Mouse (Mus musculus) testis, adult 2 months (tissue): ENCODE results near the gene Il6ra. TPM values are rescaled to one million over a fixed set of nuclear protein-coding genes. Genes with fewer than 3 reads are reported as not detected.

Experiments used
- H3K27ac ChIP-seq: fragments of 200-500 bp; 2 replicates; pipeline ENCODE4 v1.5.1; 2012; ENCODE audit warnings: low read depth, low read length; ENCODE audit not compliant: control insufficient read depth, insufficient read depth
- H3K27me3 ChIP-seq: fragments of 200-500 bp; 2 replicates; pipeline ENCODE4 v1.6.1; 2012; ENCODE audit warnings: mild to moderate bottlenecking, low read length, moderate library complexity; ENCODE audit not compliant: control insufficient read depth, insufficient read depth
- H3K36me3 ChIP-seq: fragments of 200-500 bp; 2 replicates; pipeline ENCODE4 v1.6.1; 2012; ENCODE audit warnings: mild to moderate bottlenecking, low read length; ENCODE audit not compliant: control insufficient read depth, insufficient read depth
- H3K4me1 ChIP-seq: fragments of 200-500 bp; 2 replicates; pipeline ENCODE4 v1.6.1; 2012; ENCODE audit warnings: low read length; ENCODE audit not compliant: control insufficient read depth, insufficient read depth
- H3K4me3 ChIP-seq: fragments of 200-500 bp; 2 replicates; pipeline ENCODE4 v1.5.1; 2012; ENCODE audit warnings: low read depth, mild to moderate bottlenecking, low read length, moderate library complexity, mixed read lengths; ENCODE audit not compliant: control insufficient read depth
- CTCF ChIP-seq: fragments of 200-500 bp; IDR thresholded peaks from 2 replicates; pipeline ENCODE4 v1.5.1; 2012; ENCODE audit warnings: low read depth, mild to moderate bottlenecking, inconsistent platforms, low read length, moderate library complexity; ENCODE audit not compliant: control insufficient read depth, insufficient read depth, insufficient replicate concordance
- POLR2A ChIP-seq: fragments of 200-500 bp; IDR thresholded peaks from 2 replicates; pipeline ENCODE4 v1.6.1; 2012; ENCODE audit warnings: low read depth, mild to moderate bottlenecking, inconsistent platforms, low read length, moderate library complexity; ENCODE audit not compliant: control insufficient read depth
- polyA plus RNA-seq: library from polyadenylated mRNA; depleted of rRNA; stranded (reverse); fragments of >200 nt; gene quantifications from 2 replicates; pipeline ENCODE4 v1.2.3, GENCODE M21; 2012

The Il6ra gene
- polyA plus RNA-seq, 1 experiment: 1.1 TPM

- Histone ChIP-seq H3K27me3 (no peaks in the 10 kb centered on the region), H3K4me1 (peaks cover 6% of the 10 kb centered on the region), H3K36me3 (no peaks in the 10 kb centered on the region), H3K4me3 (no peak overlapping the region), H3K27ac (no peak overlapping the region)
- TF ChIP-seq POLR2A: no peak
- no peak for TF ChIP-seq CTCF
Observed at GRCm38 (mm10) chr3:89826295-89826694, 86.7 kb downstream of the Il6ra start.

GRCm38 (mm10) chr3:89823594-89823993 is 89.4 kb downstream of the Il6ra start:
- TF ChIP-seq CTCF (no peak), POLR2A (no peak)
- H3K4me1 ChIP-seq: peaks cover 2% of the 10 kb centered on the region
- H3K4me3 ChIP-seq: no peak overlapping the region
- H3K27me3 ChIP-seq: no peaks in the 10 kb centered on the region
- no peaks in the 10 kb centered on the region for H3K36me3 ChIP-seq
- no peak overlapping the region for H3K27ac ChIP-seq

GRCm38 (mm10) chr3:89821548-89822480 is 91.2 kb downstream of the Il6ra start:
- Histone ChIP-seq H3K27ac (no peak overlapping the region), H3K4me1 (peaks cover 2% of the 10 kb centered on the region), H3K36me3 (no peaks in the 10 kb centered on the region), H3K4me3 (no peak overlapping the region), H3K27me3 (no peaks in the 10 kb centered on the region)
- TF ChIP-seq CTCF (no peak), POLR2A (no peak)

GRCm38 (mm10) chr3:89821096-89821513 is 91.9 kb downstream of the Il6ra start:
- Histone ChIP-seq H3K4me1 (peaks cover 2% of the 10 kb centered on the region), H3K36me3 (no peaks in the 10 kb centered on the region), H3K27ac (no peak overlapping the region), H3K27me3 (no peaks in the 10 kb centered on the region), H3K4me3 (no peak overlapping the region)
- no peak for TF ChIP-seq POLR2A
- TF ChIP-seq CTCF: no peak

GRCm38 (mm10) chr3:89820311-89821095 is 92.5 kb downstream of the Il6ra start:
- no peak overlapping the region for H3K27ac ChIP-seq
- H3K4me3 ChIP-seq: no peak overlapping the region
- H3K36me3 ChIP-seq: no peaks in the 10 kb centered on the region
- H3K27me3 ChIP-seq: no peaks in the 10 kb centered on the region
- TF ChIP-seq POLR2A: no peak
- no peak for TF ChIP-seq CTCF
- H3K4me1 ChIP-seq: peaks cover 2% of the 10 kb centered on the region

GRCm38 (mm10) chr3:89819897-89820296 is 93.1 kb downstream of the Il6ra start:
- no peak overlapping the region for H3K27ac ChIP-seq
- no peaks in the 10 kb centered on the region for H3K27me3 ChIP-seq
- TF ChIP-seq POLR2A (no peak), CTCF (no peak)
- peaks cover 2% of the 10 kb centered on the region for H3K4me1 ChIP-seq
- H3K36me3 ChIP-seq: no peaks in the 10 kb centered on the region
- no peak overlapping the region for H3K4me3 ChIP-seq

GRCm38 (mm10) chr3:89818605-89819004 is 94.4 kb downstream of the Il6ra start:
- no peaks in the 10 kb centered on the region for H3K27me3 ChIP-seq
- no peaks in the 10 kb centered on the region for H3K36me3 ChIP-seq
- no peak overlapping the region for H3K27ac ChIP-seq
- H3K4me1 ChIP-seq: peaks cover 2% of the 10 kb centered on the region
- no peak overlapping the region for H3K4me3 ChIP-seq
- TF ChIP-seq CTCF (no peak), POLR2A (no peak)
